Mouse (Mus musculus): ENCODE data around the gene Tfdp2. TPM values are rescaled to one million over a fixed set of nuclear protein-coding genes. Genes with fewer than 3 reads are reported as not detected.
"Not testable (repeated sequence)": the region's sequence is repeated elsewhere in the genome, so short reads cannot be mapped to it uniquely, and the experiment has no call there.

Gene Tfdp2
- 93.8 and 100 TPM in 2 replicates for polyA plus RNA-seq (2015; fragmentation: Nextera tagmentation; extraction: Ambion mirVana)

- WGBS (ENCODE audit: insufficient replicate concordance): under 1% methylated on average over 80 of the region's 81 CpGs
- Histone ChIP-seq H3K4me1 (replicated peaks) (peaks cover 29% of the 10 kb centered on the region), H3K9ac (peak within 1 kb of the TSS; percentile 76), H3K27me3 (no peaks in the 10 kb centered on the region), H3K9me3 (replicated peaks) (no peaks in the 10 kb centered on the region), H3K4me3 (replicated peaks) (peak within 1 kb of the TSS; percentile 76), H3K4me2 (peak within 1 kb of the TSS; percentile 100), H3K27ac (replicated peaks) (peak within 1 kb of the TSS; percentile 86), H3K36me3 (replicated peaks) (no peaks in the 10 kb centered on the region)
- ATAC-seq (ENCODE audit: insufficient read depth): peak; percentile 98
Measured at GRCm38 (mm10) chr9:96195885-96196622, at the start of gene Tfdp2. TSS of gene Tfdp2 (plus strand) at chr9:96196275.

- 68% methylated on average over 7 of the region's 7 CpGs for WGBS (ENCODE audit: insufficient replicate concordance)
- ATAC-seq (ENCODE audit: insufficient read depth): no peak
- H3K27ac ChIP-seq (replicated peaks): no peak overlapping the region
- no peaks in the 10 kb centered on the region for H3K9me3 ChIP-seq (replicated peaks)
- H3K27me3 ChIP-seq: no peaks in the 10 kb centered on the region
- no peak overlapping the region for H3K9ac ChIP-seq
- no peaks in the 10 kb centered on the region for H3K4me1 ChIP-seq (replicated peaks)
- no peaks in the 10 kb centered on the region for H3K36me3 ChIP-seq (replicated peaks)
- no peak overlapping the region for H3K4me3 ChIP-seq (replicated peaks)
- no peak overlapping the region for H3K4me2 ChIP-seq
Measured at GRCm38 (mm10) chr9:96152801-96153200, 43.3 kb upstream of the Tfdp2 start.

GRCm38 (mm10) chr9:96158431-96158830 is 37.6 kb upstream of the Tfdp2 start:
- no peak overlapping the region for H3K4me2 ChIP-seq
- H3K4me3 ChIP-seq (replicated peaks): no peak overlapping the region
- H3K36me3 ChIP-seq (replicated peaks): no peaks in the 10 kb centered on the region
- no peaks in the 10 kb centered on the region for H3K27me3 ChIP-seq
- no peaks in the 10 kb centered on the region for H3K9me3 ChIP-seq (replicated peaks)
- WGBS (ENCODE audit: insufficient replicate concordance): 10% methylated on average over 4 of the region's 4 CpGs
- no peak for ATAC-seq (ENCODE audit: insufficient read depth)
- H3K4me1 ChIP-seq (replicated peaks): no peaks in the 10 kb centered on the region
- H3K27ac ChIP-seq (replicated peaks): no peak overlapping the region
- H3K9ac ChIP-seq: no peak overlapping the region

GRCm38 (mm10) chr9:96159047-96159446 is 37.0 kb upstream of the Tfdp2 start:
- no peak overlapping the region for H3K9ac ChIP-seq
- no peaks in the 10 kb centered on the region for H3K4me1 ChIP-seq (replicated peaks)
- no peaks in the 10 kb centered on the region for H3K36me3 ChIP-seq (replicated peaks)
- H3K27me3 ChIP-seq: no peaks in the 10 kb centered on the region
- H3K4me2 ChIP-seq: no peak overlapping the region
- H3K9me3 ChIP-seq (replicated peaks): no peaks in the 10 kb centered on the region
- ATAC-seq (ENCODE audit: insufficient read depth): no peak
- H3K27ac ChIP-seq (replicated peaks): no peak overlapping the region
- WGBS (ENCODE audit: insufficient replicate concordance): 46% methylated on average over 3 of the region's 3 CpGs
- no peak overlapping the region for H3K4me3 ChIP-seq (replicated peaks)

- Histone ChIP-seq H3K36me3 (replicated peaks) (no peaks in the 10 kb centered on the region), H3K27ac (replicated peaks) (no peak overlapping the region)
- WGBS (ENCODE audit: insufficient replicate concordance): 81% methylated on average over 3 of the region's 3 CpGs
Measured at GRCm38 (mm10) chr9:96160767-96161166, 35.3 kb upstream of the Tfdp2 start.

GRCm38 (mm10) chr9:96162421-96162820 is 33.7 kb upstream of the Tfdp2 start:
- no peak for ATAC-seq (ENCODE audit: insufficient read depth)
- no peak overlapping the region for H3K27ac ChIP-seq (replicated peaks)
- no peaks in the 10 kb centered on the region for H3K4me1 ChIP-seq (replicated peaks)
- no peak overlapping the region for H3K4me3 ChIP-seq (replicated peaks)
- no peak overlapping the region for H3K9ac ChIP-seq
- H3K4me2 ChIP-seq: no peak overlapping the region
- no peaks in the 10 kb centered on the region for H3K36me3 ChIP-seq (replicated peaks)
- no peaks in the 10 kb centered on the region for H3K27me3 ChIP-seq
- H3K9me3 ChIP-seq (replicated peaks): no peaks in the 10 kb centered on the region
- WGBS (ENCODE audit: insufficient replicate concordance): 67% methylated on average over 5 of the region's 5 CpGs

More at GRCm38 (mm10) chr9:96160767-96161166, 35.3 kb upstream of the Tfdp2 start:
- Histone ChIP-seq H3K4me1 (replicated peaks) (no peaks in the 10 kb centered on the region), H3K27me3 (no peaks in the 10 kb centered on the region), H3K4me3 (replicated peaks) (no peak overlapping the region), H3K9ac (no peak overlapping the region), H3K4me2 (no peak overlapping the region), H3K9me3 (replicated peaks) (no peaks in the 10 kb centered on the region)
- ATAC-seq (ENCODE audit: insufficient read depth): no peak

- H3K36me3 ChIP-seq (replicated peaks): no peaks in the 10 kb centered on the region
- no peak overlapping the region for H3K27ac ChIP-seq (replicated peaks)
- no peak overlapping the region for H3K4me2 ChIP-seq
- no peak for ATAC-seq (ENCODE audit: insufficient read depth)
- no peak overlapping the region for H3K9ac ChIP-seq
- H3K27me3 ChIP-seq: no peaks in the 10 kb centered on the region
- 89% methylated on average over 7 of the region's 7 CpGs for WGBS (ENCODE audit: insufficient replicate concordance)
- no peak overlapping the region for H3K4me3 ChIP-seq (replicated peaks)
- H3K4me1 ChIP-seq (replicated peaks): no peaks in the 10 kb centered on the region
- H3K9me3 ChIP-seq (replicated peaks): no peaks in the 10 kb centered on the region
Measured at GRCm38 (mm10) chr9:96163443-96163842, 32.6 kb upstream of the Tfdp2 start.

- not testable (repeated sequence) for H3K4me3 ChIP-seq (replicated peaks); ATAC-seq (ENCODE audit: insufficient read depth); H3K27me3 ChIP-seq; H3K4me2 ChIP-seq; H3K9ac ChIP-seq; H3K9me3 ChIP-seq (replicated peaks); H3K36me3 ChIP-seq (replicated peaks); H3K27ac ChIP-seq (replicated peaks); H3K4me1 ChIP-seq (replicated peaks)
- 92% methylated on average over 15 of the region's 15 CpGs for WGBS (ENCODE audit: insufficient replicate concordance)
Measured at GRCm38 (mm10) chr9:96163983-96164382, 32.1 kb upstream of the Tfdp2 start.

GRCm38 (mm10) chr9:96167168-96167585 is 28.9 kb upstream of the Tfdp2 start:
- 30% methylated on average over 5 of the region's 5 CpGs for WGBS (ENCODE audit: insufficient replicate concordance)
- Histone ChIP-seq H3K27me3 (no peaks in the 10 kb centered on the region), H3K4me2 (no peak overlapping the region), H3K9ac (no peak overlapping the region), H3K9me3 (replicated peaks) (no peaks in the 10 kb centered on the region), H3K4me1 (replicated peaks) (no peaks in the 10 kb centered on the region), H3K36me3 (replicated peaks) (no peaks in the 10 kb centered on the region), H3K4me3 (replicated peaks) (no peak overlapping the region), H3K27ac (replicated peaks) (no peak overlapping the region)
- ATAC-seq (ENCODE audit: insufficient read depth): no peak

GRCm38 (mm10) chr9:96170600-96170999 is 25.5 kb upstream of the Tfdp2 start:
- Histone ChIP-seq H3K4me2 (no peak overlapping the region), H3K4me1 (replicated peaks) (no peaks in the 10 kb centered on the region), H3K27me3 (no peaks in the 10 kb centered on the region; the same call in 1 of the 2 replicates), H3K27ac (replicated peaks) (no peak overlapping the region), H3K4me3 (replicated peaks) (no peak overlapping the region), H3K36me3 (replicated peaks) (no peaks in the 10 kb centered on the region), H3K9ac (no peak overlapping the region), H3K9me3 (replicated peaks) (no peaks in the 10 kb centered on the region)
- no peak for ATAC-seq (ENCODE audit: insufficient read depth)
- 43% methylated on average over 3 of the region's 3 CpGs for WGBS (ENCODE audit: insufficient replicate concordance)

GRCm38 (mm10) chr9:96184909-96185308 is 11.2 kb upstream of the Tfdp2 start:
- H3K36me3 ChIP-seq (replicated peaks): no peaks in the 10 kb centered on the region
- H3K27ac ChIP-seq (replicated peaks): no peak overlapping the region
- WGBS (ENCODE audit: insufficient replicate concordance): 62% methylated on average over 4 of the region's 4 CpGs
- no peak for ATAC-seq (ENCODE audit: insufficient read depth)
- no peaks in the 10 kb centered on the region for H3K27me3 ChIP-seq
- H3K4me2 ChIP-seq: no peak overlapping the region
- H3K9ac ChIP-seq: no peak overlapping the region
- no peaks in the 10 kb centered on the region for H3K9me3 ChIP-seq (replicated peaks)
- H3K4me3 ChIP-seq (replicated peaks): no peak overlapping the region
- no peaks in the 10 kb centered on the region for H3K4me1 ChIP-seq (replicated peaks)

GRCm38 (mm10) chr9:96186701-96187100 is 9.4 kb upstream of the Tfdp2 start:
- Histone ChIP-seq H3K4me3 (replicated peaks) (no peak overlapping the region), H3K27me3 (no peaks in the 10 kb centered on the region), H3K9ac (no peak overlapping the region), H3K4me2 (no peak overlapping the region), H3K4me1 (replicated peaks) (no peaks in the 10 kb centered on the region), H3K36me3 (replicated peaks) (no peaks in the 10 kb centered on the region), H3K27ac (replicated peaks) (no peak overlapping the region), H3K9me3 (replicated peaks) (no peaks in the 10 kb centered on the region)
- no peak for ATAC-seq (ENCODE audit: insufficient read depth)
- 48% methylated on average over 7 of the region's 7 CpGs for WGBS (ENCODE audit: insufficient replicate concordance)
